Mouse (Mus musculus): ENCODE results near the gene Map3k5. TPM values are rescaled to one million over a fixed set of nuclear protein-coding genes. Genes with fewer than 3 reads are reported as not detected.

Map3k5 gene
- polyA plus RNA-seq, 1 experiment from 2014 or later, result 0.99 TPM

DNA sequence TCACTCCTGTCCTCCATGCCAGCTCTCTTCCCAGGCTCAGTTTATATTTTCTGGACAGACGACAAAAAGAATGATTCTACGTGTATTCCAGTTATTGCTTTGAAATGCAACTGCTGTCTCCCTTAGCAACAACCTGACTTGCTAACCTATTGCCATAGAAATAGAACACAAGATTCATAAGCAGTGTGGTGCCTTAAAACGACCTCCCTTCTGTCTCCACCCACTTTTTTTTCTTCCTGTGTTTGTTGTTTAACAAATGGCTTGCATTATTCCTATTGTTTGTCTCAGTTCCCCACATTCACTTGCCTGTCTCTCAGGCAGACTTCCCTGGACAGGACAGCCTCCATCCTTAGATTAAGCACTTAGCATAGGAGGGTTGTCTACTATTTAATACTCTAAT lies 154.8 kb downstream of the Map3k5 start:
- H3K4me1 ChIP-seq (ENCODE audit: control insufficient read depth, insufficient read depth, low read length), result no peaks in the 10 kb centered on the region
- H3K9ac ChIP-seq (ENCODE audit: low read length), result no peak overlapping the region
- ATAC-seq (ENCODE audit: insufficient number of reproducible peaks, low FRiP score, low TSS enrichment, low read depth) (no peak), DNase-seq (ENCODE audit: low spot score) (no peak)
- H3K4me2 ChIP-seq (ENCODE audit: low read depth, severe bottlenecking), result no peak overlapping the region
- no peaks in the 10 kb centered on the region for H3K9me3 ChIP-seq (ENCODE audit: control insufficient read depth, low read length)
- 73% methylated on average over 3 of the region's 3 CpGs for WGBS
- H3K4me3 ChIP-seq (ENCODE audit: low read depth, low read length), result no peak overlapping the region
- H3K27me3 ChIP-seq (ENCODE audit: control insufficient read depth, insufficient read depth, low read length), result no peaks in the 10 kb centered on the region
- no peak overlapping the region for H3K27ac ChIP-seq (replicated peaks; ENCODE audit: low read depth, low read length)
- H3K36me3 ChIP-seq (ENCODE audit: control insufficient read depth, insufficient read depth, low read length), result no peaks in the 10 kb centered on the region

DNA sequence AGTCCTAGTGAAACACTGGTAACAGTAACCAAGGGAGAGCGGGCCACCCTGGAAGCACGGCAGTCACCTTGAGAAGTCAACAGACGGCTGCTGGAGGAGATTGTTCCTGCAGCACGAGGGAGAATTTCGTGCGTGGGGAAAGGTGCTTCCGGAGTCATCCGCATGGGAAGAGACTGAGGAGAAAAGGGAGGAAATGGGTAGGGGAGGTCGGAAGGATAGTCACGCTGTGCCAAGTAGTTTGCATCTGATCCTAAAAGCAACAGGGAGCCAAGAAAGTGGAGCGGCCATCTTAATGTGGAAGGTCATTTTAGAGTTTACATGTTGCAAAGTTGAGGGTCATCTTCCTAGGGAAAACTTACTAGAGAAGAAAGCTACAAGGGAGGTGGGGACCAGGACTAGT lies 155.9 kb downstream of the Map3k5 start:
- Histone ChIP-seq H3K36me3 (ENCODE audit: control insufficient read depth, insufficient read depth, low read length) (no peaks in the 10 kb centered on the region), H3K4me1 (ENCODE audit: control insufficient read depth, insufficient read depth, low read length) (no peaks in the 10 kb centered on the region), H3K4me2 (ENCODE audit: low read depth, severe bottlenecking) (no peak overlapping the region), H3K9me3 (ENCODE audit: control insufficient read depth, low read length) (no peaks in the 10 kb centered on the region), H3K9ac (ENCODE audit: low read length) (no peak overlapping the region), H3K27me3 (ENCODE audit: control insufficient read depth, insufficient read depth, low read length) (no peaks in the 10 kb centered on the region), H3K27ac (replicated peaks; ENCODE audit: low read depth, low read length) (no peak overlapping the region), H3K4me3 (ENCODE audit: low read depth, low read length) (no peak overlapping the region)
- DNase-seq (ENCODE audit: low spot score), result no peak
- ATAC-seq (ENCODE audit: insufficient number of reproducible peaks, low FRiP score, low TSS enrichment, low read depth), result no peak
- 93% methylated on average over 11 of the region's 11 CpGs for WGBS

DNA sequence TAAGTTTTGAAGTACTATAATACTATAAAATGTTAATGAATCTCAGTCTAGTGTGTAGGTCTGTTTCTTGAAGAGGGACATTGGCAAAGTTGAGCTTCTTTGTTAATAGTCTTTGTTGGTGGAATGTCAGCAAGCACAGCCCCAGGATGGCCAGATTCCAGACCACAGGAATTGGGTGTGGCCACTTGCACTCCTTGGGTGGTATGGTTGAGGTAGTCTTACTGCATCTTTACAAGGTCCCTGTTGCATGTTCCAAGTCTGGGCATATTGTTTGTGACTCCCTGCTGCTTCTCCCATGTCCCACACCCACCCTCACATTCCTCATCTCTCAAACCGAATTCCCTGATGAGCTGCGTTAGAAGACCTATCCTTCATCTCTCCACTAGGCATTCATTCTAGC lies 157.1 kb downstream of the Map3k5 start:
- WGBS, result 91% methylated on average over 2 of the region's 2 CpGs
- Histone ChIP-seq H3K9me3 (ENCODE audit: control insufficient read depth, low read length) (no peaks in the 10 kb centered on the region), H3K4me1 (ENCODE audit: control insufficient read depth, insufficient read depth, low read length) (no peaks in the 10 kb centered on the region), H3K9ac (ENCODE audit: low read length) (no peak overlapping the region), H3K36me3 (ENCODE audit: control insufficient read depth, insufficient read depth, low read length) (no peaks in the 10 kb centered on the region), H3K27ac (replicated peaks; ENCODE audit: low read depth, low read length) (no peak overlapping the region), H3K4me3 (ENCODE audit: low read depth, low read length) (no peak overlapping the region), H3K27me3 (ENCODE audit: control insufficient read depth, insufficient read depth, low read length) (no peaks in the 10 kb centered on the region), H3K4me2 (ENCODE audit: low read depth, severe bottlenecking) (no peak overlapping the region)
- ATAC-seq (ENCODE audit: insufficient number of reproducible peaks, low FRiP score, low TSS enrichment, low read depth) (no peak), DNase-seq (ENCODE audit: low spot score) (no peak)

DNA sequence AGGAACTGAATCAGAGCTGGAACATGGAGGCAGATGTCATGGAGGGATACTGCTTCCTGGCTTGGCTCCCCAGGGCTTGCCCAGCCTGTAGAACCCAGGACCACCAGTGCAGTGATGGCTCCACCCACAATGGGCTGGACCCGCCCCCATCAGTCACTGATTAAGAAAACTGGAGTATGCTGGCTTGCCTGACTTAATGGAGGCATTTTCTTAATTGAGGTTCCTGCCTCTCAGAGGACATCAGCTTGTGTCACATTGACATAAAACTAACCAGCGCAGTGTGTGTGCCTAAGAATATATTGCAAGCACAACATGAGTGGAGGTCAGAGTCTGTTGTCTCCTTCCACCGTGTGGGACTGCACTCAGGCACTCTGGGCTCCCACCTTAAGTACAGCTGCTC lies 158.1 kb downstream of the Map3k5 start:
- H3K4me2 ChIP-seq (ENCODE audit: low read depth, severe bottlenecking), result no peak overlapping the region
- DNase-seq (ENCODE audit: low spot score), result no peak
- no peak for ATAC-seq (ENCODE audit: insufficient number of reproducible peaks, low FRiP score, low TSS enrichment, low read depth)
- H3K36me3 ChIP-seq (ENCODE audit: control insufficient read depth, insufficient read depth, low read length), result no peaks in the 10 kb centered on the region
- H3K4me3 ChIP-seq (ENCODE audit: low read depth, low read length), result no peak overlapping the region
- H3K9me3 ChIP-seq (ENCODE audit: control insufficient read depth, low read length), result no peaks in the 10 kb centered on the region
- WGBS, result 84% methylated on average over 3 of the region's 3 CpGs
- no peaks in the 10 kb centered on the region for H3K4me1 ChIP-seq (ENCODE audit: control insufficient read depth, insufficient read depth, low read length)
- no peak overlapping the region for H3K9ac ChIP-seq (ENCODE audit: low read length)
- H3K27me3 ChIP-seq (ENCODE audit: control insufficient read depth, insufficient read depth, low read length), result no peaks in the 10 kb centered on the region
- H3K27ac ChIP-seq (replicated peaks; ENCODE audit: low read depth, low read length), result no peak overlapping the region

DNA sequence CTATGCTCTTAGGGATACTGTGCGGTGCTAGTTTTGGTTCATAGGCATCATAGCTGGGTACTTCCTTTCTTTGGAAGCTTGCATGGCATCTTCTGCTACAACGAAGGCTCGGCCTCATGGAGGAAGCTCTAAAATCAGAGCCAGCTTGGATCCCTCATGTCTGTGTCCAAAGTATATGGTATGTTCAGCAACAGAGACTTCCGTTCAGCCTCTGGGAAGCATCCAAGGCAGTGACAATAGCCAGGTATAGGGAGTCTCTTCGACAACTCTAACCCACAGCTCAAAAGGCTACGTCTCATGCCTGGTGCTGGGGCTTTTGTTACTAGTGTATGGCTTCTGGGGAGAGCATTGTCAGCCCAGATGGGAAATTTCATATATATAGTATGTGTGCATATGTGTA lies 167.2 kb downstream of the Map3k5 start:
- H3K27ac ChIP-seq (replicated peaks; ENCODE audit: low read depth, low read length), result no peak overlapping the region
- H3K36me3 ChIP-seq (ENCODE audit: control insufficient read depth, insufficient read depth, low read length), result no peaks in the 10 kb centered on the region
- DNase-seq (ENCODE audit: low spot score), result no peak
- H3K4me3 ChIP-seq (ENCODE audit: low read depth, low read length), result no peak overlapping the region
- ATAC-seq (ENCODE audit: insufficient number of reproducible peaks, low FRiP score, low TSS enrichment, low read depth), result no peak
- no peaks in the 10 kb centered on the region for H3K9me3 ChIP-seq (ENCODE audit: control insufficient read depth, low read length)
- no peaks in the 10 kb centered on the region for H3K27me3 ChIP-seq (ENCODE audit: control insufficient read depth, insufficient read depth, low read length)
- H3K9ac ChIP-seq (ENCODE audit: low read length), result no peak overlapping the region
- no peaks in the 10 kb centered on the region for H3K4me1 ChIP-seq (ENCODE audit: control insufficient read depth, insufficient read depth, low read length)
- no peak overlapping the region for H3K4me2 ChIP-seq (ENCODE audit: low read depth, severe bottlenecking)
- WGBS, result 97% methylated on average over 6 of the region's 6 CpGs

DNA sequence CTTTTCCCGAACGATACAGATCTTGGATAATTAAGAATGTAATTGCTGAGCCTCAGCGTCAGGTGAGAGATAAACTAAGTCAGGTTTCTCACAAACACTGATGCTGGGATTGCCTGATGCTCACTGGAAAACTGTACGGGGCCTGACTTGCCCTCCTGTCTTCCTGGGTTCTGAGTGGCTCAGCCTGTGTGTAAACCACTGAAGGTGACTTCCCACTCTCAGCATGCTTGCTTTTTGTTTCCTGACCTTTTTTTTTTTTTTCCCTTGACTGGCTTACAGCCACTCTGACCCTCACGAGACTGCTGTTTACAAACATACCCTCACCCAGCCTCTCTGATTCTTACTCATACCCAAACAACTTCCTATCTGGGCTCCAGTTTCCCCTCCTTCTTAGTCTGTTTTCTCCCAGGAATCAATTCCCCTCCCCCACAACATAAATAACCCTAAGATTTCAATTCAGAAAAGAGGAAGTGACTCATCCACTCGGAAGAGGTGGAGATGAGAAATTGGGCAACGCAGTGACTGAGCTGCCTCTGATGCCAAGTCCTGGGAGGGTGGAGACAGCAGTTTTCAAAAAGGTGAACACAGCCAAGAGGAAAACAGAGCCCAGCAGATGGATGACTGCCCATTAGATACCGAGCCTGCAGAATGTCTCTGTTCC lies 170.1 kb downstream of the Map3k5 start:
- DNase-seq (ENCODE audit: low spot score) (no peak), ATAC-seq (ENCODE audit: insufficient number of reproducible peaks, low FRiP score, low TSS enrichment, low read depth) (no peak)
- Histone ChIP-seq H3K4me1 (ENCODE audit: control insufficient read depth, insufficient read depth, low read length) (no peaks in the 10 kb centered on the region), H3K9me3 (ENCODE audit: control insufficient read depth, low read length) (no peaks in the 10 kb centered on the region), H3K4me2 (ENCODE audit: low read depth, severe bottlenecking) (no peak overlapping the region), H3K9ac (ENCODE audit: low read length) (no peak overlapping the region), H3K4me3 (ENCODE audit: low read depth, low read length) (no peak overlapping the region), H3K27ac (replicated peaks; ENCODE audit: low read depth, low read length) (no peak overlapping the region), H3K36me3 (ENCODE audit: control insufficient read depth, insufficient read depth, low read length) (no peaks in the 10 kb centered on the region), H3K27me3 (ENCODE audit: control insufficient read depth, insufficient read depth, low read length) (no peaks in the 10 kb centered on the region)
- 62% methylated on average over 8 of the region's 8 CpGs for WGBS

DNA sequence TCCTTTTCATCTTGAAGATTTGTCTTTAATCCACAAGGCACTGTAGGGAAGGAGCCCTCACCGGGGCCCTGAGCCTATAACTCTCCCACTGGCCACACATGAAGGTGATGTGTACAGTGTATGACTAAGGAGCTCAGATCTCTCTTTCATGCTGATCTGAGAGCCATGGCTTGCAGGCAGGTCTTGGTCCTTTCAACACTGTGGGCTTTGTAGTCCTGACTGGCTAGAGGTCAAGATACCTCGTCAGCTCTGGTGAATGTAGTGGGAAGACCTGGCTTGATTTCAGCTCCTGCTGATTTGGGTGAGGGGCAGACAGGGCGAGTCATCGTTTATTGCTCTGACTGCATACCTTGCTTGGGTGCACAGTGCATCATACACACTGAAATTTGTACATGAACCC lies 171.3 kb downstream of the Map3k5 start:
- H3K27me3 ChIP-seq (ENCODE audit: control insufficient read depth, insufficient read depth, low read length), result no peaks in the 10 kb centered on the region
- no peak overlapping the region for H3K9ac ChIP-seq (ENCODE audit: low read length)
- no peak overlapping the region for H3K27ac ChIP-seq (replicated peaks; ENCODE audit: low read depth, low read length)
- H3K9me3 ChIP-seq (ENCODE audit: control insufficient read depth, low read length), result no peaks in the 10 kb centered on the region
- no peaks in the 10 kb centered on the region for H3K4me1 ChIP-seq (ENCODE audit: control insufficient read depth, insufficient read depth, low read length)
- H3K36me3 ChIP-seq (ENCODE audit: control insufficient read depth, insufficient read depth, low read length), result no peaks in the 10 kb centered on the region
- no peak overlapping the region for H3K4me3 ChIP-seq (ENCODE audit: low read depth, low read length)
- no peak overlapping the region for H3K4me2 ChIP-seq (ENCODE audit: low read depth, severe bottlenecking)
- ATAC-seq (ENCODE audit: insufficient number of reproducible peaks, low FRiP score, low TSS enrichment, low read depth), result no peak
- DNase-seq (ENCODE audit: low spot score), result no peak
- WGBS, result 77% methylated on average over 4 of the region's 4 CpGs

DNA sequence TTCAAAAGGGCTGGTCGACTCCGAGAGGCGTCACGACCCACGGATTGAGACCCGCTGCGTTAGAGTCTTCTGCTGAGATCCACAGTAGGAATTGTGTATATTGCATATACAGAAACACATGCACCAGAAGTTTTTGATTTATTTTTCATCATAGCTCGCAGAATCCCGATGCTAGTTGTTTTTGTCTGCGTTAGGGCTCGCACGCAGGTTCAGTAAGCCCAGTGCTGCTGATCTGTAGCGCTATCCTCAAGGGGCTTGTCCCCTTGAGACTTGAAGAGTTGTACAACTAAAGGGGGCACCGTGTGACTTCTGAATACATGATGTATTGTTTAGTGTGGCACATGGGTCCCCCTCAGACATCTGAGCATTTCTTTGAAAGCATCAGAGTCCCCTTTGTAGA lies 172.8 kb downstream of the Map3k5 start:
- Histone ChIP-seq H3K27me3 (ENCODE audit: control insufficient read depth, insufficient read depth, low read length) (no peaks in the 10 kb centered on the region), H3K4me3 (ENCODE audit: low read depth, low read length) (no peak overlapping the region), H3K9ac (ENCODE audit: low read length) (no peak overlapping the region), H3K9me3 (ENCODE audit: control insufficient read depth, low read length) (no peaks in the 10 kb centered on the region), H3K36me3 (ENCODE audit: control insufficient read depth, insufficient read depth, low read length) (no peaks in the 10 kb centered on the region), H3K27ac (replicated peaks; ENCODE audit: low read depth, low read length) (no peak overlapping the region), H3K4me2 (ENCODE audit: low read depth, severe bottlenecking) (no peak overlapping the region), H3K4me1 (ENCODE audit: control insufficient read depth, insufficient read depth, low read length) (no peaks in the 10 kb centered on the region)
- no peak for DNase-seq (ENCODE audit: low spot score)
- WGBS, result 97% methylated on average over 14 of the region's 14 CpGs
- ATAC-seq (ENCODE audit: insufficient number of reproducible peaks, low FRiP score, low TSS enrichment, low read depth), result no peak

DNA sequence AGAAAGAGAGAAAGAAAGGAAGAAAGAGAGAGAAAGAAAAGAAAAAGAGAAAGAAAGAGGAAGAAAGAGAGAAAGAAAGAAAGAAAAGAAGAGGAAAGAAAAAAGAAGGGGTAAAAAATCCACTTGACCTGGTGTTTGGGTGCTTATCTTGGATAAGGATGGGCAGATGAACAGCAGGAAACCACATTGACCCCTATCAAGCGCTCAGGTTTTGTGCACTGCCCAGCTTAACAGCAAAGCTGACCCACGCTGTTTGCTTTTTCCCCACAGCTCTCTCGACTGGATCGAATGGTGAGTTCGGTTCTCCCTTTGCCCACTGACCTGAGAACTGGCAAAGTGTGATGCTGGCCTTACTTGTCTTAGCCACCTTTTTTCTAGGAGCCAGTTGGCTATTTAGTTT lies 177.2 kb downstream of the Map3k5 start:
- Histone ChIP-seq H3K36me3 (ENCODE audit: control insufficient read depth, insufficient read depth, low read length) (no peaks in the 10 kb centered on the region), H3K4me2 (ENCODE audit: low read depth, severe bottlenecking) (no peak overlapping the region), H3K4me1 (ENCODE audit: control insufficient read depth, insufficient read depth, low read length) (no peaks in the 10 kb centered on the region), H3K9ac (ENCODE audit: low read length) (no peak overlapping the region), H3K27ac (replicated peaks; ENCODE audit: low read depth, low read length) (no peak overlapping the region), H3K27me3 (ENCODE audit: control insufficient read depth, insufficient read depth, low read length) (no peaks in the 10 kb centered on the region), H3K4me3 (ENCODE audit: low read depth, low read length) (no peak overlapping the region), H3K9me3 (ENCODE audit: control insufficient read depth, low read length) (no peaks in the 10 kb centered on the region)
- DNase-seq (ENCODE audit: low spot score) (no peak), ATAC-seq (ENCODE audit: insufficient number of reproducible peaks, low FRiP score, low TSS enrichment, low read depth) (no peak)
- 92% methylated on average over 5 of the region's 5 CpGs for WGBS
